Mouse (Mus musculus) layer of hippocampus, postnatal 36 days (tissue): ENCODE measurements around the gene Arhgap24. TPM values are rescaled to one million over a fixed set of nuclear protein-coding genes. Genes with fewer than 3 reads are reported as not detected.

Experiments
- DNase-seq, 2 experiments: peaks; one replicate each; pipeline ENCODE4 v3.0.0; 2022
- total RNA-seq, 2 experiments: library from RNA; stranded (reverse); gene quantifications; 2 replicates each; pipeline ENCODE4 v1.2.3; 2021

The Arhgap24 gene
- total RNA-seq, 2 experiments from 2014 or later = 5.2 to 5.3 TPM

- no peak for DNase-seq
Measured at GRCm38 (mm10) chr5:102503066-102503465, 21.9 kb downstream of the Arhgap24 start.

GRCm38 (mm10) chr5:102503868-102504267 lies 22.7 kb downstream of the Arhgap24 start:
- DNase-seq = no peak

- no peak for DNase-seq
Measured at GRCm38 (mm10) chr5:102504557-102504956, 23.4 kb downstream of the Arhgap24 start.

- no peak for DNase-seq
Measured at GRCm38 (mm10) chr5:102508162-102508561, 27.0 kb downstream of the Arhgap24 start.

GRCm38 (mm10) chr5:102509381-102509780 lies 28.2 kb downstream of the Arhgap24 start:
- no peak for DNase-seq

GRCm38 (mm10) chr5:102511651-102512050 lies 30.5 kb downstream of the Arhgap24 start:
- DNase-seq = no peak

- peak in 1 of 2 experiments; percentile 10 for DNase-seq
Measured at GRCm38 (mm10) chr5:102515496-102515895, 34.3 kb downstream of the Arhgap24 start.

GRCm38 (mm10) chr5:102520506-102520905 lies 39.3 kb downstream of the Arhgap24 start:
- no peak for DNase-seq

- DNase-seq = no peak
Measured at GRCm38 (mm10) chr5:102535311-102535710, 54.1 kb downstream of the Arhgap24 start.

- no peak for DNase-seq
Measured at GRCm38 (mm10) chr5:102537819-102538218, 56.6 kb downstream of the Arhgap24 start.

GRCm38 (mm10) chr5:102546296-102546695 lies 65.1 kb downstream of the Arhgap24 start:
- DNase-seq = no peak

GRCm38 (mm10) chr5:102547786-102548185 lies 66.6 kb downstream of the Arhgap24 start:
- no peak for DNase-seq

- no peak for DNase-seq
Measured at GRCm38 (mm10) chr5:102548382-102548781, 67.2 kb downstream of the Arhgap24 start.

GRCm38 (mm10) chr5:102550211-102550610 lies 69.0 kb downstream of the Arhgap24 start:
- no peak for DNase-seq

GRCm38 (mm10) chr5:102550870-102551637 lies 69.9 kb downstream of the Arhgap24 start:
- DNase-seq = no peak

GRCm38 (mm10) chr5:102552533-102552932 lies 71.3 kb downstream of the Arhgap24 start:
- no peak for DNase-seq

- DNase-seq = no peak
Measured at GRCm38 (mm10) chr5:102555958-102556357, 74.8 kb downstream of the Arhgap24 start.

GRCm38 (mm10) chr5:102560270-102560669 lies 79.1 kb downstream of the Arhgap24 start:
- no peak for DNase-seq

- no peak for DNase-seq
Measured at GRCm38 (mm10) chr5:102563971-102564370, 82.8 kb downstream of the Arhgap24 start.

GRCm38 (mm10) chr5:102568764-102569163 lies 87.6 kb downstream of the Arhgap24 start:
- no peak for DNase-seq

- DNase-seq = no peak
Measured at GRCm38 (mm10) chr5:102571445-102571844, 90.3 kb downstream of the Arhgap24 start.

- no peak for DNase-seq
Measured at GRCm38 (mm10) chr5:102576750-102577149, 95.6 kb downstream of the Arhgap24 start.

- DNase-seq = no peak
Measured at GRCm38 (mm10) chr5:102577729-102578128, 96.5 kb downstream of the Arhgap24 start.

GRCm38 (mm10) chr5:102578431-102578830 lies 97.2 kb downstream of the Arhgap24 start:
- DNase-seq = no peak
